Mouse (Mus musculus) MEL (cell line): ENCODE measurements at regions not wholly inside any gene's neighbourhood (a gene's known extent, or its start where the extent isn't known, plus 50 kb on each side); places are given as distances from the start of the nearest gene placed in this dataset.

ENCODE experiments used
- CHD2 ChIP-seq: IDR thresholded peaks from 2 replicates; pipeline ENCODE4 v1.6.1; 2011; ENCODE audit warnings: low read length, improper control_type of control experiment
- CTCF ChIP-seq, 3 experiments: IDR thresholded peaks in 2 of 3; conservative IDR thresholded peaks in 1 of 3; 2 replicates each; pipeline ENCODE4 v1.5.1; 2011 to 2012; ENCODE audit warnings: low read length in 3 of 3, low read depth in 2 of 3, mild to moderate bottlenecking in 2 of 3, improper control_type of control experiment in 1 of 3, inconsistent platforms in 1 of 3, mixed read lengths in 1 of 3, moderate library complexity in 1 of 3; ENCODE audit not compliant: control insufficient read depth in 1 of 3, insufficient read depth in 1 of 3, poor library complexity in 1 of 3, severe bottlenecking in 1 of 3
- E2F4 ChIP-seq: IDR thresholded peaks from 2 replicates; pipeline ENCODE4 v1.6.1; 2011; ENCODE audit warnings: low read depth, low read length, improper control_type of control experiment, borderline replicate concordance
- ELF1 ChIP-seq: IDR thresholded peaks from 2 replicates; pipeline ENCODE4 v1.6.1; 2014; ENCODE audit warnings: low read depth, mild to moderate bottlenecking, inconsistent platforms, low read length, improper control_type of control experiment, moderate library complexity
- EP300 ChIP-seq, 2 experiments: IDR thresholded peaks; 2 replicates each; pipeline ENCODE4 v1.6.1; 2011; ENCODE audit warnings: improper control_type of control experiment in 2 of 2, low read length in 2 of 2, low read depth in 1 of 2, mild to moderate bottlenecking in 1 of 2
- HCFC1 ChIP-seq: IDR thresholded peaks from 2 replicates; pipeline ENCODE4 v1.6.1; 2012; ENCODE audit warnings: low read depth, mild to moderate bottlenecking, inconsistent platforms, low read length, improper control_type of control experiment, moderate library complexity
- KAT2A ChIP-seq: conservative IDR thresholded peaks from 2 replicates; pipeline ENCODE4 v1.6.1; 2012; ENCODE audit warnings: low read depth, low read length, improper control_type of control experiment, inconsistent platforms
- MEF2A ChIP-seq: IDR thresholded peaks from 2 replicates; pipeline ENCODE4 v1.6.1; 2014; ENCODE audit warnings: low read depth, mild to moderate bottlenecking, inconsistent platforms, low read length, improper control_type of control experiment; ENCODE audit not compliant: poor library complexity, insufficient replicate concordance, severe bottlenecking; ENCODE audit errors: extremely low read depth
- POLR2A ChIP-seq, 2 experiments: IDR thresholded peaks; 2 replicates each; pipeline ENCODE4 v1.6.1; 2011 to 2012; ENCODE audit warnings: low read length in 2 of 2, mild to moderate bottlenecking in 2 of 2, control low read depth in 1 of 2, improper control_type of control experiment in 1 of 2, low read depth in 1 of 2, moderate library complexity in 1 of 2; ENCODE audit not compliant: control insufficient read depth in 1 of 2, insufficient read depth in 1 of 2, poor library complexity in 1 of 2
- USF1 ChIP-seq: IDR thresholded peaks from 2 replicates; pipeline ENCODE4 v1.6.1; 2014; ENCODE audit warnings: low read depth, mild to moderate bottlenecking, inconsistent platforms, low read length, improper control_type of control experiment, moderate library complexity
- USF2 ChIP-seq, 2 experiments: IDR thresholded peaks; 2 replicates each; pipeline ENCODE4 v1.6.1; 2011 to 2012; ENCODE audit warnings: improper control_type of control experiment in 2 of 2, low read length in 2 of 2, borderline replicate concordance in 1 of 2, inconsistent platforms in 1 of 2, low read depth in 1 of 2, mild to moderate bottlenecking in 1 of 2; ENCODE audit not compliant: insufficient read depth in 1 of 2

DNA sequence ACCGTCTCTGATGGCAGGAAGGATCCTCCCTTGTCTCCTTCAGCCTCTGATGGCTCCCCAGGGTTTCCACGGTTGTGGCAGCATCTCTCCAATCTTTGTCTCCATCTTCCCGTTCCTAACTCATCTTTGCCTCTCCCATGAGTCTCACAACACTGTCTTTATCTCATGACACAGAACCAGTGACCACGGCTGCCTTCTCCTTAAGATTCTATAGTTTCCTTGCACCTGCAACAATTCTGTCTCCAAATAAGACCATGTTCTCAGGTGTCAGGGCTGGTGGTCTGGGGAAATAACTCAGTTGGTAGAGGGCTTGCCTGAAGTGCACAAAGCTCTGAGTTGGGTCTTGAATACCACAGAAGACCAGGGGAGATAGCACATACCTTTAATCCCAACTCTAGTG is 203.8 kb downstream of the Cd83 start:
- TF ChIP-seq POLR2A (IDR thresholded peaks at IDR 0.05; ENCODE audit: control insufficient read depth in 1 of 2, insufficient read depth in 1 of 2, low read depth in 1 of 2, low read length in 2 of 2, poor library complexity in 1 of 2): no peak
- TF ChIP-seq KAT2A: no peak
- no peak for TF ChIP-seq CTCF (IDR thresholded peaks at IDR 0.05 in 2 of 3, conservative IDR thresholded peaks at IDR 0.05 in 1 of 3; ENCODE audit: control insufficient read depth in 1 of 3, insufficient read depth in 1 of 3, low read depth in 2 of 3, low read length in 3 of 3, poor library complexity in 1 of 3, severe bottlenecking in 1 of 3)
- TF ChIP-seq CHD2: no peak
- TF ChIP-seq HCFC1: no peak
- TF ChIP-seq EP300 (IDR thresholded peaks at IDR 0.05; ENCODE audit: low read depth in 1 of 2, low read length in 2 of 2): no peak
- no peak for TF ChIP-seq USF1
- TF ChIP-seq ELF1: no peak
- TF ChIP-seq MEF2A: no peak
- no peak for TF ChIP-seq USF2 (IDR thresholded peaks at IDR 0.05; ENCODE audit: borderline replicate concordance in 1 of 2, insufficient read depth in 1 of 2, low read depth in 1 of 2, low read length in 2 of 2)
- TF ChIP-seq E2F4: no peak
